Mouse (Mus musculus): Measurements from ENCODE around the gene Extl1.

Gene Extl1

GRCm38 (mm10) chr4:134314876-134315275, 68.8 kb downstream of the Extl1 start, which contains the start of gene Trim63:
Gene Trim63, plus strand, starts transcription at chr4:134315120.
- in situ Hi-C loops (cut with MseI, MboI): loop anchor here in 1 of 2 experiments (5.0 to 10.0 kb wide), 2 partner anchors 77 to 160 kb away; no protein-coding TSS in a partner anchor

GRCm38 (mm10) chr4:134314081-134314655, 69.5 kb downstream of the Extl1 start:
- in situ Hi-C loops (cut with MseI, MboI): loop anchor here in 1 of 2 experiments (5.0 to 10.0 kb wide), 2 partner anchors 78 to 161 kb away; no protein-coding TSS in a partner anchor

- in situ Hi-C loops (cut with MseI, MboI): loop anchor here in 1 of 2 experiments (5.0 to 10.0 kb wide), 2 partner anchors 79 to 162 kb away; no protein-coding TSS in a partner anchor
These were observed 70.7 kb downstream of the Extl1 start for GRCm38 (mm10) chr4:134312901-134313300.

GRCm38 (mm10) chr4:134312341-134312740, 71.3 kb downstream of the Extl1 start:
- in situ Hi-C loops (cut with MseI, MboI): loop anchor here in 1 of 2 experiments (5.0 to 10.0 kb wide), 2 partner anchors 80 to 162 kb away; no protein-coding TSS in a partner anchor

- in situ Hi-C loops (cut with MseI, MboI): loop anchor here in 1 of 2 experiments (5.0 to 10.0 kb wide), 2 partner anchors 81 to 163 kb away; no protein-coding TSS in a partner anchor
These were observed 71.9 kb downstream of the Extl1 start for GRCm38 (mm10) chr4:134311784-134312183.

GRCm38 (mm10) chr4:134310656-134311055, 73.0 kb downstream of the Extl1 start:
- in situ Hi-C loops (cut with MseI, MboI): loop anchor here in 1 of 2 experiments (5.0 to 10.0 kb wide), 2 partner anchors 82 to 164 kb away; no protein-coding TSS in a partner anchor

- in situ Hi-C loops (cut with MseI, MboI): loop anchor here in 1 of 2 experiments (5.0 to 10.0 kb wide), 2 partner anchors 82 to 165 kb away; no protein-coding TSS in a partner anchor
These were observed 73.5 kb downstream of the Extl1 start for GRCm38 (mm10) chr4:134310106-134310505.

GRCm38 (mm10) chr4:134307367-134308072, 76.1 kb downstream of the Extl1 start:
- in situ Hi-C loops (cut with MseI, MboI): no loop called here

GRCm38 (mm10) chr4:134306963-134307362, 76.7 kb downstream of the Extl1 start:
- in situ Hi-C loops (cut with MseI, MboI): no loop called here
